Mouse (Mus musculus) forebrain, embryonic 14.5 days (tissue): ENCODE results near the gene Dnajc15. TPM values are rescaled to one million over a fixed set of nuclear protein-coding genes. Genes with fewer than 3 reads are reported as not detected.
A peak's percentile ranks its signal among the peaks of the same experiment; 100 is the strongest.

ENCODE experiments used
- ATAC-seq: fragments of 200-750 bp; cut with Nextera tagmentation; 2 replicates; pipeline ENCODE4 v1.8.0; 2017; ENCODE audit warnings: mild to moderate bottlenecking, moderate library complexity
- DNase-seq: peaks from one replicate; pipeline ENCODE4 v3.0.0-alpha.2; 2015; ENCODE audit warnings: low spot score
- H3K27ac ChIP-seq: fragments of 300-500 bp; sonication (generic); 2 replicates; pipeline ENCODE4 v1.5.1; 2014; ENCODE audit warnings: low read depth, mild to moderate bottlenecking, control low read depth, low read length, moderate library complexity
- H3K27me3 ChIP-seq: fragments of 300-500 bp; sonication (generic); replicated peaks from 2 replicates; pipeline ENCODE4 v1.6.1; 2014; ENCODE audit warnings: low read length, control low read depth, mixed read lengths; ENCODE audit not compliant: control insufficient read depth, insufficient read depth
- H3K36me3 ChIP-seq: fragments of 300-500 bp; sonication (generic); 2 replicates; pipeline ENCODE4 v1.6.1; 2014; ENCODE audit warnings: low read length, control low read depth; ENCODE audit not compliant: control insufficient read depth, insufficient read depth
- H3K4me1 ChIP-seq: fragments of 300-500 bp; sonication (generic); 2 replicates; pipeline ENCODE4 v1.6.1; 2014; ENCODE audit warnings: antibody characterized with exemption, low read length, control low read depth; ENCODE audit not compliant: control insufficient read depth, insufficient read depth
- H3K4me2 ChIP-seq: fragments of 300-500 bp; sonication (generic); 2 replicates; pipeline ENCODE4 v1.6.1; 2014; ENCODE audit warnings: mild to moderate bottlenecking, control low read depth, low read length
- H3K4me3 ChIP-seq: fragments of 300-500 bp; sonication (generic); 2 replicates; pipeline ENCODE4 v1.5.1; 2014; ENCODE audit warnings: low read depth, low read length, control low read depth
- H3K9ac ChIP-seq: fragments of 300-500 bp; sonication (generic); 2 replicates; pipeline ENCODE4 v1.6.1; 2014; ENCODE audit warnings: mild to moderate bottlenecking, low read length, control low read depth, moderate library complexity
- H3K9me3 ChIP-seq: fragments of 300-500 bp; sonication (generic); replicated peaks from 2 replicates; pipeline ENCODE4 v1.6.1; 2016; ENCODE audit warnings: low read length, control low read depth, mixed read lengths; ENCODE audit not compliant: control insufficient read depth
- WGBS: fragments of 180-500 bp; shearing (Covaris S2); extraction: QIAGEN DNeasy Blood & Tissue Kit; methylation state at CpG from one replicate; pipeline ENCODE4 v1.1.7; 2014; 5-methylcytosine and 5-hydroxymethylcytosine counted together
- polyA plus RNA-seq: library from polyadenylated mRNA; unstranded; fragments of >200 nt; fragmentation: Nextera tagmentation; extraction: Ambion mirVana; gene quantifications from 2 replicates; pipeline ENCODE4 v1.2.1, GENCODE M21; 2014

The Dnajc15 gene
- polyA plus RNA-seq, 1 experiment from 2014 or later, result 100 TPM

DNA sequence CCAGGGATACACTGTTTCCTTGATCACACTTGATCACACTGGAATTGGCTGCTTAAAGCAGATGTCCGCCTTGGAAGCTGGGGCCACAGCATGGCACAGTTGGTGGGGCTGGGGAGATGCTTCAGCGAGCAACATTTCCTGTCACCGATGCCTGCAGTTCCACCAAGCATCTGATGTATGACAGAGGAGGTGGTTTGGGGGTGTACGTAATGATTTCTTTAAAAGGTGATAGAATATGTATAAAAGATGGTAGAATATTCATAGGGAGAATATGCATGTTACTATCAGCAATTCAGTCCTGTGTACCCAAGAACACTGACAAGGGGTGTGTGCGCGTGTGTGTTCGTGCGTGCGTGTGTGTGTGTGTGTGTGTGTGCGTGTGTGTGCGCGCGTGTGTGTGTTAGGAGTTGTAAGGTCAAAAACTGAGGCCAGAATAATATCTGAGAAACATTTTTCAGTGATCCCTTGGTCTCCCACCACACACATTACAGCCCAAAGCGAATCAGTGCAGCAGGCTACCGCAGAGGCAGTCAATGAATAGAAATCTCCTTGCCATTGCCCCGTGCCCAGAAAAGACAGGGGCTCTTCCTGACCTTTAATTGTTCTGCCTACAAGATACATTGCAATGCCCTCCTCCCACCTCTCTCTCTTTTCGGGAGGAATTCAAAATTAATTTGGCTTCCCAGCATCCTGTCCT lies 73.2 kb downstream of the Dnajc15 start:
- Histone ChIP-seq H3K9ac (peak overlapping the region; percentile 6; the same call in 1 of the 2 replicates), H3K36me3 (no peaks in the 10 kb centered on the region), H3K4me3 (no peak overlapping the region), H3K27me3 (no peaks in the 10 kb centered on the region), H3K27ac (peak overlapping the region; percentile 63; the same call in 1 of the 2 replicates), H3K9me3 (no peaks in the 10 kb centered on the region), H3K4me1 (peaks cover 16% of the 10 kb centered on the region), H3K4me2 (no peak overlapping the region)
- 78% methylated on average over 17 of the region's 17 CpGs for WGBS
- ATAC-seq (peak; percentile 65), DNase-seq (no peak)

DNA sequence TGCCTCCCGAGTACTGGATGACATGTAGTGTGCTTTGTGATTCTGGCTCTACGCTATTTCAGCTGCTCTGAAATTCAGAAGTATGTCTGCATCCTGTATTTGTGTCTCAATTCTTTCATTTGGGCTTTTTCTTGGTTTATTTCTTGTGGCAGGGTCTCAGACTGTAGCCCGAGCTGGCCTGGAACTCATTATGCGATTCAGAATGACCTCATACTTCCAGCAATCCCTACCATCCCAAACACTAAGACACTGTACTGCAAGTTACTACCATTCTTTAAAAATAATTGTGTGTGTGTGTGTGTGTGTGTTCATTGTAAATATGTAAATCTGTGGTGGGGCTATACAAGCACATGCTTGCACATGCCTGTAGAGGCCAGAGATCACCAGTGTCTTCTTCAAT lies 78.4 kb downstream of the Dnajc15 start:
- WGBS, result 70% methylated on average over 4 of the region's 4 CpGs
- no peak for DNase-seq
- Histone ChIP-seq H3K36me3 (no peaks in the 10 kb centered on the region), H3K4me3 (no peak overlapping the region), H3K27me3 (no peaks in the 10 kb centered on the region), H3K9me3 (no peaks in the 10 kb centered on the region), H3K27ac (no peak overlapping the region), H3K4me1 (0 out of 2 replicates have a peak, but pooled peaks cover 2% of the 10 kb centered on the region), H3K9ac (no peak overlapping the region), H3K4me2 (no peak overlapping the region)
- ATAC-seq, result no peak

DNA sequence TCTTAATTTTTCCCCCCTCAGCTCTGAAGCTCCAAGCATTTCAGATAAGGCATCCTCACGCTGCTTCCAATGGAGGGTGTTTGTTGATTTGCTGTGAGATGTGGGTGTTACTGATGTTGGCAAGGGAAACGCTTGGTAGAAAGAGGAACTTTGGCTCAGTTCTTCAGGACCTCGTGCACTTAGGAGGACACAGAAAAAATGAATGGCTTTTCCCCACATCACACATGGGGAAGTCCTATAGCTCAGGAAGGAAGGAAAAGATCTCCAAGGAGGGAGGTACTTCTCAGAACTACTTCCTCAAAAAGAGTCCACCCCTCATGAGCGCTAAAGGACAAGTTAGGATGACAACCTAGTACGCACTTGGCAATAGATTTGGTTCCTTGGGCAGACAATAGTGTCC lies 79.7 kb downstream of the Dnajc15 start:
- H3K4me1 ChIP-seq, result no peaks in the 10 kb centered on the region
- H3K9me3 ChIP-seq, result no peaks in the 10 kb centered on the region
- H3K27ac ChIP-seq, result no peak overlapping the region
- H3K36me3 ChIP-seq, result no peaks in the 10 kb centered on the region
- ATAC-seq, result no peak
- DNase-seq, result no peak
- H3K4me2 ChIP-seq, result no peak overlapping the region
- H3K4me3 ChIP-seq, result no peak overlapping the region
- H3K9ac ChIP-seq, result no peak overlapping the region
- WGBS, result 91% methylated on average over 5 of the region's 5 CpGs
- H3K27me3 ChIP-seq, result no peaks in the 10 kb centered on the region

DNA sequence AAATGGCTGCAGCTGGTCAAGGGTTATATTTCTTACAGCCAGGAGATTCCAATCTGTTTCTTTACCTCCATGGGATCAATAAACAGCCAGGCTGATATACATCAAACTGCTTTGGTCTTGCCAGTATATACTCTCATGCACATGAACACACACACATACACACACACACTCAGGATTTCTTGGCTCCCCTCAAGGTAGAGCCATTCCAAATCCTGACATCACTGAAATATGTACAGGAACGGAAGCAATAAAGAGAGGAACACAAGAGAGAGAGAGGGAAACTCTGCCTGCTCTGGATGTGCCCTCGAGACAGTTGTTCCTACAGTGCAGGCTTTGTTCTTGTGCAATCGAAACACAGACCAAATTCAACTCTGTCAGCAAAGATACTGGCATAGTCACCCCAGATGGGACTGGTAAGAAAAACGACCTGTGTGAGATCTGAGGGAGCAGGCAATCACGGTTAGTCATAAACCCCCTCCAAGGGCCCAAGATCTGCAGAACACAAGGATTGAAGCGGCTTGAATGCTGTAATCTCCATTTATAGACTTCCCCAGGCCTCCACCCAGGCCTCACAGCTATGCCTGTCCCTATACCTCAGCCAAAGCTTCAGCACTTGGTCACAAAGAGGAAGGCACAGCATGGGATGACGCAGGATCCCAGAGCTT lies 80.5 kb downstream of the Dnajc15 start:
- Histone ChIP-seq H3K36me3 (no peaks in the 10 kb centered on the region), H3K9me3 (no peaks in the 10 kb centered on the region), H3K4me1 (no peaks in the 10 kb centered on the region), H3K27me3 (no peaks in the 10 kb centered on the region), H3K4me2 (no peak overlapping the region), H3K4me3 (no peak overlapping the region), H3K27ac (no peak overlapping the region), H3K9ac (no peak overlapping the region)
- WGBS, result 67% methylated on average over 7 of the region's 7 CpGs
- no peak for ATAC-seq
- DNase-seq, result no peak

DNA sequence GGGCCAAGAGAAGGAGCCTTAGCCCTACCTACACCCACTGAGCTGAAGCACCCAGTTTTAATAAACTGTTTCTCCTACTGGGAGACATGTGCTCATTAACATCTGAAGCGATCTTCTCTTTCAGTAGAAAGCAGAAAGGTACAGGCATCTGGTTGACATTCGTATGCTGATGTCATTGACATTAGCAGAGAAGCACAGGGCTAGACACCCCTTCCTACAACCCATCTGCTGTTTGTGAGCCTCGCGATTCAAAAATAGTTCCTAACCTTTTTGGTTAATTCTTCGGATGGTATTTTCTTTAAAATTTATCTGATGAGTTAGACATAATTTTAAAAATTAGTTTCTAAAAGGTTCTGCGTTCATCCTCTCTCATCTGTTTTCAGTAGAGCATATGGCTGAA lies 81.9 kb downstream of the Dnajc15 start:
- H3K36me3 ChIP-seq, result no peaks in the 10 kb centered on the region
- WGBS, result 89% methylated on average over 6 of the region's 6 CpGs
- no peak overlapping the region for H3K4me2 ChIP-seq
- no peak overlapping the region for H3K9ac ChIP-seq
- H3K4me3 ChIP-seq, result no peak overlapping the region
- H3K4me1 ChIP-seq, result no peaks in the 10 kb centered on the region
- ATAC-seq (no peak), DNase-seq (no peak)
- H3K27me3 ChIP-seq, result no peaks in the 10 kb centered on the region
- no peaks in the 10 kb centered on the region for H3K9me3 ChIP-seq
- no peak overlapping the region for H3K27ac ChIP-seq

DNA sequence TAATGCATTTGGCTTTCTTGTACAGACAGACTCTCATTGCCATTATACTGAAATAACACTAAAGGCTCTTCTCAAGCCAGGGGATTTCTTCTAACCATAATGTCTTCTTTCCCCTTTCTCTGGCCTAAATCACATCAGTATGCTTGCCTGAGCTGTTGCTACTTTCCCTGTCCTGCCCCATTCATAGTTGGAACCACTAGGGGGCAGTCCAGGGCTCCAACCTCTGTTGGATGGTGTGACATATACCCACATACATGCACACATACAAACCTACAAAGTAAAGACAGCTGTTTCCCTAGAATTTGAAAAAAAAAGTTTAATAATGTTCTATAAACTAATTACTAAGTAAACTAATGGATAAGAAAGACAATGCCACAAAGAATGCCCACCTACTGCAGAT lies 91.7 kb downstream of the Dnajc15 start:
- no peak overlapping the region for H3K4me3 ChIP-seq
- H3K4me2 ChIP-seq, result no peak overlapping the region
- no peaks in the 10 kb centered on the region for H3K36me3 ChIP-seq
- no peaks in the 10 kb centered on the region for H3K9me3 ChIP-seq
- no peaks in the 10 kb centered on the region for H3K27me3 ChIP-seq
- no peak for ATAC-seq
- H3K9ac ChIP-seq, result no peak overlapping the region
- H3K27ac ChIP-seq, result no peak overlapping the region
- H3K4me1 ChIP-seq, result no peaks in the 10 kb centered on the region
- DNase-seq, result no peak

DNA sequence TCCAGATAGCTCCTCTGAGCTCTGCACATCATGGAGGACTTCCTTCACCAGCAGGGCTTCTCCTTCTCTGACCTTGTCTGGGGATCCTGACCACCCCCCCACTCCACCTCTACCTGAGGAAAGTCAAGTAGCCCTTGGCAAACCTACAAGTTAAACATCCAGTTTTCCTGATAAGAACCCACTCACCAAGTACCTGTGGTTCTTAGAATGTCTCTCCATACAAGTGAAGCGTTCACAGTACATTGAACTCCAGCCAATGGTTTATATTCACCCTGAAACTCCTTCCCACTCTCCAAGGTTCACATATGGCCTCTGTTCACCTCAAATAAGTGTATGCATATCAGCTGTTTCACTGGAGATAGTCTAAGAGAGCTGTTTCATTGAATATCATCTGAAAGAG lies 97.6 kb downstream of the Dnajc15 start:
- Histone ChIP-seq H3K9ac (no peak overlapping the region), H3K9me3 (no peaks in the 10 kb centered on the region), H3K36me3 (no peaks in the 10 kb centered on the region), H3K27ac (no peak overlapping the region), H3K4me3 (no peak overlapping the region), H3K27me3 (no peaks in the 10 kb centered on the region), H3K4me2 (no peak overlapping the region), H3K4me1 (no peaks in the 10 kb centered on the region)
- WGBS, result 95% methylated on average over 1 of the region's 1 CpGs
- ATAC-seq (no peak), DNase-seq (no peak)

DNA sequence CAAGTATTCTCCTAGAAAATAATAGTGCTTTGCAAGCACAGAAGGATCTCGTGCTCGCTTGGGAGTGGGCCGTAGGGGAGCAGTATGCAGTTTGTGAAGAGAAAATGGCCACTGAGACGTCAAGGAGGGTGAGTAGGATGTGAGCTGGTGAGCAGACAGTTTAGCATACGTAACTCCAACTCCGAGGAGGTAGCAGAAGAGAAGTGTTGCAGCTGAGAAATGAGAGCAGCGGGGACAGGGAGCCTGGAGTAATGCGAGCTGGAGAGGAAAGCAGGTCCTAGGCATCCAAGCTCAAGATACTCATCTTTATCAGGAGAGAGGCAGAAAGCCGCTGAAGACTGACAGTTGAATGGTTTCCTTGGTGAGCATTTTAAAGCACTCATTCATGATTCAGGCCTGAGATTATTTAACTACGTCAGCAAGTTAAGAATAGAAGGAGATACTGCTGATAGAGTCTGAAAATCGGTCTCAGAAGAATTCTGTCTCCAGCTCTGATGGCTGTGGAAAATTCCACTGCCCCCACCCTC lies 98.9 kb downstream of the Dnajc15 start:
- Histone ChIP-seq H3K9me3 (no peaks in the 10 kb centered on the region), H3K4me2 (no peak overlapping the region), H3K36me3 (no peaks in the 10 kb centered on the region), H3K27me3 (no peaks in the 10 kb centered on the region), H3K4me3 (no peak overlapping the region), H3K9ac (no peak overlapping the region), H3K4me1 (no peaks in the 10 kb centered on the region), H3K27ac (no peak overlapping the region)
- DNase-seq (peak; percentile 17), ATAC-seq (no peak)
- 80% methylated on average over 11 of the region's 11 CpGs for WGBS

DNA sequence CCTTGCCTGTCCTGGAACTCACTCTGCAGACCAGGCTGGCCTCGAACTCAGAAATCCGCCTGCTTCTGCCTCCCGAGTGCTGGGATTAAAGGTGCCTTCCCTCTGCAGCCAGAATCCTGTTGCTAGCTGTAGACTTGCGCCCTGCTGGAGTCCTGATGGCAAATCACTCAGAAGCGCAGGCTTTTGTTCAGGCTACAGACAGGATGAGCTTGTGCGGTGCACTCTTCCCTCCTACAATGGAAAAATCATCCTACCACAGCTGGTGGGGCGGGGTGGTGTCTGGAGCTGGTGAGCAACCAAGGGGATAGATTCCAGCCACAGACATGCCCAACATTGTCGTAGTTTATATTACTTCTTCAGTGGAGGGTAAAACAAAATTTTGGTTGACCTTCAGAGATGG lies 101.6 kb downstream of the Dnajc15 start:
- no peak overlapping the region for H3K9ac ChIP-seq
- no peak overlapping the region for H3K27ac ChIP-seq
- DNase-seq (no peak), ATAC-seq (no peak)
- H3K36me3 ChIP-seq, result no peaks in the 10 kb centered on the region
- WGBS, result 87% methylated on average over 8 of the region's 8 CpGs
- H3K4me3 ChIP-seq, result no peak overlapping the region
- no peak overlapping the region for H3K4me2 ChIP-seq
- no peaks in the 10 kb centered on the region for H3K27me3 ChIP-seq
- no peaks in the 10 kb centered on the region for H3K4me1 ChIP-seq
- no peaks in the 10 kb centered on the region for H3K9me3 ChIP-seq
